Mouse (Mus musculus) thymus, adult 2 months (tissue): ENCODE measurements around the gene Jag2. TPM values are rescaled to one million over a fixed set of nuclear protein-coding genes. Genes with fewer than 3 reads are reported as not detected.

Experiments used
- DNase-seq: peaks from one replicate; pipeline ENCODE4 v3.0.0; 2021
- H3K27ac ChIP-seq: fragments of 200-500 bp; 2 replicates; pipeline ENCODE4 v1.5.1; 2012; ENCODE audit warnings: low read length, control low read depth; ENCODE audit not compliant: control insufficient read depth, insufficient read depth
- H3K27me3 ChIP-seq: fragments of 200-500 bp; 2 replicates; pipeline ENCODE4 v1.6.1; 2012; ENCODE audit warnings: mild to moderate bottlenecking, low read length, moderate library complexity, mixed read lengths; ENCODE audit not compliant: control insufficient read depth, insufficient read depth
- H3K36me3 ChIP-seq: fragments of 200-500 bp; 2 replicates; pipeline ENCODE4 v1.6.1; 2012; ENCODE audit warnings: mild to moderate bottlenecking, low read length, moderate library complexity; ENCODE audit not compliant: control insufficient read depth, insufficient read depth
- H3K4me1 ChIP-seq: fragments of 200-500 bp; replicated peaks from 2 replicates; pipeline ENCODE4 v1.6.1; 2012; ENCODE audit warnings: low read length; ENCODE audit not compliant: control insufficient read depth, insufficient read depth
- H3K4me3 ChIP-seq: fragments of 200-500 bp; 2 replicates; pipeline ENCODE4 v1.5.1; 2012; ENCODE audit warnings: mild to moderate bottlenecking, low read length, control low read depth, moderate library complexity; ENCODE audit not compliant: control insufficient read depth, insufficient read depth
- CTCF ChIP-seq: fragments of 200-500 bp; IDR thresholded peaks from 2 replicates; pipeline ENCODE4 v1.5.1; 2012; ENCODE audit warnings: mild to moderate bottlenecking, control low read depth, low read length, moderate library complexity, borderline replicate concordance; ENCODE audit not compliant: control insufficient read depth, poor library complexity, insufficient read depth; ENCODE audit errors: extremely low read depth
- POLR2A ChIP-seq: fragments of 200-500 bp; IDR thresholded peaks from 2 replicates; pipeline ENCODE4 v1.6.1; 2012; ENCODE audit warnings: mild to moderate bottlenecking, low read length, control low read depth, moderate library complexity; ENCODE audit not compliant: control insufficient read depth, poor library complexity, insufficient read depth; ENCODE audit errors: extremely low read depth
- WGBS: fragments of 180-500 bp; shearing (Covaris S2); methylation state at CpG from one replicate; pipeline ENCODE4 v1.1.7; 2018; 5-methylcytosine and 5-hydroxymethylcytosine counted together
- polyA plus RNA-seq: library from polyadenylated mRNA; depleted of rRNA; stranded (reverse); fragments of >200 nt; gene quantifications from 2 replicates; pipeline ENCODE4 v1.2.3, GENCODE M21; 2012

Jag2 gene
- polyA plus RNA-seq, 1 experiment, result 61.5 TPM

DNA sequence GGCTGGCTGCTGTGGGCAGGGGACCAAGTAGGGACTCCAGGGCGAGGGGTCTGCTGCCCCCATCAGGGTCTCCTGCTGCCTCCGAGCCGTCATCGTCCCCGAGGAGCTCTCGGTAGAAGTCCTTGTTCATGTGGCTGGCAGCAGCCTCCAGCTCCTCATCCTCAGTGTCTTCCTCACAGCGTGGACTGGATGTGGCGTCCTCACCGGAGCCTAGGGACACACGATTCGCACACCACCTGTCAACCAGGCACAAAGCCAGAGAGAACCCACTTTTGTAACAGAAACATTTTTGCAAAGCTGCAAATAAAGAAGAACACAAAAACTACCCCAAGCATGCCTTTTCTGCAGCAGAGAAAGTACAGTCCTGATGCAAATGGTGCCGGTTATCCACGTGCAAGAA, 36.2 kb upstream of the Jag2 start:
- 96% methylated on average over 13 of the region's 13 CpGs for WGBS
- Histone ChIP-seq H3K4me1 (no peaks in the 10 kb centered on the region), H3K27ac (no peak overlapping the region), H3K4me3 (no peak overlapping the region), H3K27me3 (no peaks in the 10 kb centered on the region), H3K36me3 (peaks cover 82% of the 10 kb centered on the region)
- DNase-seq, result no peak
- TF ChIP-seq POLR2A, result no peak
- no peak for TF ChIP-seq CTCF

DNA sequence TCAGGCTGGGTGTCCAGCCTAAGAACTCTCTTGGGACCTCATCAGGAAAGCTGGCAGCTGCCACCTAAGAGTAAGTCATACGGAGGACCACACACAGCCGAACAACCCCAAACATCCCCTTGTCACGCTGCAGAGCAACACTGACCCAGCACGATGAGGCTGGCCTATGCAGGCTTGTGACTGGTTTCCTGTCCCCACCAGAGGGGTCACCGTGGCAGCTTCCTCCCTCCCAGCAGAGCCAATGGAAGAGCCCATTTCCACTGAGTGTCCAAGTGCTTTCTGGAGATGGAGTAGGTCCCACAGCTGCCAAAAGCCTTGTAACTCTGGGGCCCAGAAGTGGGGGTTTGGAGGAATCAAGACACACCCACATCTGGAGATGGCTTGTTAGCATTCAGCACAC, 32.3 kb upstream of the Jag2 start:
- no peak overlapping the region for H3K4me3 ChIP-seq
- no peak overlapping the region for H3K27ac ChIP-seq
- peaks cover 59% of the 10 kb centered on the region for H3K36me3 ChIP-seq
- no peak for DNase-seq
- no peaks in the 10 kb centered on the region for H3K27me3 ChIP-seq
- H3K4me1 ChIP-seq, result peaks cover 17% of the 10 kb centered on the region
- WGBS, result 96% methylated on average over 5 of the region's 5 CpGs
- no peak for TF ChIP-seq CTCF
- TF ChIP-seq POLR2A, result no peak

DNA sequence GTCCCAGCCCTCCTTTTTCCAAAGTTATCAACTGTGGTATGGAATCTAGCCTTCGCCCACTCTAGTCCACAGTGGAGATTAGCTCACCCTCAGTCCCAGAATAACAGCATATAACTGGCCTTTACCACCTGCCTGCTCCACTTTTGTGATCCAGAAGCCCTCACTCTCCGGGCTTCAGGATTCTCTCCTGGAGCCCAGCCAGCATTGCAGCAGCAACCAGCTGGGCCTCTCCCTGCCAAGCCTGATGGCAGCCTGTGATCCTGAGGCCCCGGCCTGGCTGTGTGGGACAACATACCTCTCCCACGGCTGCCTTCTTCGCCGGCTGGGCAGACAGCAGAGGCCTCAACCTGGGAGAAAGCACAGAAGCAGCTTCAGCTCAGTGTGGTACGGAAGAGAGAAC, 31.9 kb upstream of the Jag2 start:
- H3K4me1 ChIP-seq, result peaks cover 19% of the 10 kb centered on the region
- no peak overlapping the region for H3K27ac ChIP-seq
- TF ChIP-seq CTCF (no peak), POLR2A (no peak)
- 91% methylated on average over 7 of the region's 7 CpGs for WGBS
- H3K36me3 ChIP-seq, result peaks cover 59% of the 10 kb centered on the region
- DNase-seq, result no peak
- no peak overlapping the region for H3K4me3 ChIP-seq
- no peaks in the 10 kb centered on the region for H3K27me3 ChIP-seq

DNA sequence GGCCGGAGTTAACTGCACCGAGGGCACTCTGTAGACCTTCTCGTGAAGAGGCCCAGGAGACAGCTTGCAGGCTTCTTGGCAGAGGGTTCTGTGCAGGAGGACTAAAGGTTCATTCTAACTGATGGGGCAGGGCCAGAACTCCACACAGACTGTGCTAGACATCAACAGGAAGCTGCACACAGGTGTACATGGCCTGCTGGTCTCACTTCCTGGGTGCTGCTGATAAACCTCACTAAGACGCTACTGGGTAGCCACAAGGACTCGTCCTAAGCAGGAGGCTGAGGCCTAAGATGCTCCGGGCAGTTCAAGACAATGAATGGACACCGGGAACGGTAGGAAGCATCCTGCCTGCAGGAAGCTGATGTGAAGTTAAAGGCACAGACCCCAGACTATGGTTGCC, 29.8 kb upstream of the Jag2 start:
- TF ChIP-seq POLR2A, result no peak
- TF ChIP-seq CTCF, result no peak

DNA sequence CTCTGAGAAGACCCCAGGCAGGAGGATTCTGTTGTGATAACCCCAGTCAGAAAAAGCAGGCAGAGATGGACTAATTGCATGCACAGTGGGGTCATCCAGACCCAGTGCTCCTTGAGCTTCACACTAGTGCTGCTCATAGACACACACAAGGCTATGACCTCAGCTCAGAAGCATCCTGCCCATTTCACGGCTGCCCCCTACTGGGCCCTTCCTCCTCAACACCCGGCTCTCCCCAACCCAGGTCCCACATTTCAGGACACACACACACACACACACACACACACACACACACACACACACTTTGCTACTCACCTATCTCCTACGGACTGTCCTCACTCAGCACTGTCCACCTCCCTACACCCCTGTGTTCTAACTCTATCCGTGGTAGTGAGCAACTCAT, 28.7 kb upstream of the Jag2 start:
- peak; percentile 59 for DNase-seq
- WGBS, result 59% methylated on average over 4 of the region's 4 CpGs

More for the DNA sequence above, 29.8 kb upstream of the Jag2 start:
- H3K4me1 ChIP-seq, result peaks cover 21% of the 10 kb centered on the region
- no peaks in the 10 kb centered on the region for H3K27me3 ChIP-seq
- peaks cover 43% of the 10 kb centered on the region for H3K36me3 ChIP-seq
- 0 out of 2 replicates have a peak overlapping the region, but pooled peaks have one; percentile 14 for H3K4me3 ChIP-seq
- peak; percentile 56 for DNase-seq
- 53% methylated on average over 8 of the region's 8 CpGs for WGBS
- peak overlapping the region; percentile 93 for H3K27ac ChIP-seq

DNA sequence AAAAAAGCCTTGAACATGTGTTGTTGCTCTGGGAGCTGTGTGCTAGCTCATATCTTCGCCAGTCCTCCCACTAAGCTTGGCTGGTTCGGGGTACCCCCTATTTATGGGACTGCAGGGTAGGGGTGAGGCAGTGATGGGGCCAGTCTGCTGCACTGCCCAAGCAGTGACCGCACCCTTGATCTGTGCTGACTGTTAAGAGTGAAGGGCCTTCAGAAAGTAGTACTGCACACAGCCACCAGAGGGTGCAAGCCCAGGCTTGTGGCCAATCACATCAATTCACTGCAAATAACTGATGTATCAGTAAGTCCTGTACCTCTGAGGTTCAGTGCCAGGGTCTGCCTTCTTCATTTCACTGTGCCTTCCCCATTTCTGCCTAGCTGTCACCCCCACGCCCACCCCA, 26.2 kb upstream of the Jag2 start:
- no peak for TF ChIP-seq POLR2A
- TF ChIP-seq CTCF, result peak; percentile 69; the same call in 1 of the 2 replicates
- no peak overlapping the region for H3K27ac ChIP-seq
- DNase-seq, result peak; percentile 77
- H3K36me3 ChIP-seq, result peaks cover 7% of the 10 kb centered on the region
- 76% methylated on average over 4 of the region's 4 CpGs for WGBS
- no peaks in the 10 kb centered on the region for H3K27me3 ChIP-seq
- H3K4me1 ChIP-seq, result peaks cover 35% of the 10 kb centered on the region
- H3K4me3 ChIP-seq, result no peak overlapping the region

More for the DNA sequence above, 28.7 kb upstream of the Jag2 start:
- Histone ChIP-seq H3K36me3 (peaks cover 32% of the 10 kb centered on the region), H3K27ac (no peak overlapping the region), H3K27me3 (no peaks in the 10 kb centered on the region), H3K4me1 (peaks cover 23% of the 10 kb centered on the region), H3K4me3 (no peak overlapping the region)
- TF ChIP-seq POLR2A (no peak), CTCF (peak; percentile 56; the same call in 1 of the 2 replicates)

DNA sequence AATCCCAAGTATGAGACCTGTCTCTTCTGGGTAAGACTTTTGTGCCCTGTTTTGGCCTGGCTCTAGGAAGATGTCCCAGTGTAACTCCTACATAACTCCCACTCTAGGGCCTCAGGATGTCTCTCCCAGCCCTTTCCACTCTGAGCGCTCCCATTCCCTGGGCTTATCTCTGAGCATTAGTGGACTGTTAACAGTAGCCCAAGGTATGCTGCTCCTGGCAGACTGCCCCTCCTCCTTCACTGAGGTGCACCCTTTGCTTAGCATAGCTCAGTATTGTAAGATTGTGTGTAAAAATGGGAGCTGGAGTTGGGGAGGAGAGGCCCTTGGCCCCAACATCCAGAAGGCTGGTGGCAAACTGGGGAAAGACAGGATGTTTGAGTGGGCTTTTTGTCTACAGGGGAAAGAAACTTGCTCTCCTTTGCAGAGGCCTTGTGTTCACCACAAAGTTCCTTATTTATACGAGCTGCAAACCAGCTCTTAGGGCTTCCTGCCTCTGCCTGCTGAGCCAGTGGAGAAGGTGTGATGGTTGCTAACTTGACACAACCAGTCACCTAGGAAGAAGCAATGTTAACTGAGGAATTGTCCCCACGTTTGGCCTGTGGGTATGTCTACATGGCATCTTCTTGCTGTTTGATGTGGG, 23.5 kb upstream of the Jag2 start:
- H3K27me3 ChIP-seq, result no peaks in the 10 kb centered on the region
- H3K27ac ChIP-seq, result no peak overlapping the region
- no peak overlapping the region for H3K4me3 ChIP-seq
- TF ChIP-seq CTCF, result no peak
- no peak for TF ChIP-seq POLR2A
- 34% methylated on average over 3 of the region's 3 CpGs for WGBS
- DNase-seq, result no peak
- H3K4me1 ChIP-seq, result peaks cover 29% of the 10 kb centered on the region
- H3K36me3 ChIP-seq, result no peaks in the 10 kb centered on the region
